Mouse (Mus musculus) thymus, adult 2 months (tissue): ENCODE measurements around the gene Psma5. TPM values are rescaled to one million over a fixed set of nuclear protein-coding genes. Genes with fewer than 3 reads are reported as not detected.

Source experiments
- DNase-seq: peaks from one replicate; pipeline ENCODE4 v3.0.0; 2021
- H3K27ac ChIP-seq: fragments of 200-500 bp; 2 replicates; pipeline ENCODE4 v1.5.1; 2012; ENCODE audit warnings: low read length, control low read depth; ENCODE audit not compliant: control insufficient read depth, insufficient read depth
- H3K27me3 ChIP-seq: fragments of 200-500 bp; 2 replicates; pipeline ENCODE4 v1.6.1; 2012; ENCODE audit warnings: mild to moderate bottlenecking, low read length, moderate library complexity, mixed read lengths; ENCODE audit not compliant: control insufficient read depth, insufficient read depth
- H3K36me3 ChIP-seq: fragments of 200-500 bp; 2 replicates; pipeline ENCODE4 v1.6.1; 2012; ENCODE audit warnings: mild to moderate bottlenecking, low read length, moderate library complexity; ENCODE audit not compliant: control insufficient read depth, insufficient read depth
- H3K4me1 ChIP-seq: fragments of 200-500 bp; replicated peaks from 2 replicates; pipeline ENCODE4 v1.6.1; 2012; ENCODE audit warnings: low read length; ENCODE audit not compliant: control insufficient read depth, insufficient read depth
- H3K4me3 ChIP-seq: fragments of 200-500 bp; 2 replicates; pipeline ENCODE4 v1.5.1; 2012; ENCODE audit warnings: mild to moderate bottlenecking, low read length, control low read depth, moderate library complexity; ENCODE audit not compliant: control insufficient read depth, insufficient read depth
- CTCF ChIP-seq: fragments of 200-500 bp; IDR thresholded peaks from 2 replicates; pipeline ENCODE4 v1.5.1; 2012; ENCODE audit warnings: mild to moderate bottlenecking, control low read depth, low read length, moderate library complexity, borderline replicate concordance; ENCODE audit not compliant: control insufficient read depth, poor library complexity, insufficient read depth; ENCODE audit errors: extremely low read depth
- POLR2A ChIP-seq: fragments of 200-500 bp; IDR thresholded peaks from 2 replicates; pipeline ENCODE4 v1.6.1; 2012; ENCODE audit warnings: mild to moderate bottlenecking, low read length, control low read depth, moderate library complexity; ENCODE audit not compliant: control insufficient read depth, poor library complexity, insufficient read depth; ENCODE audit errors: extremely low read depth
- WGBS: fragments of 180-500 bp; shearing (Covaris S2); methylation state at CpG from one replicate; pipeline ENCODE4 v1.1.7; 2018; 5-methylcytosine and 5-hydroxymethylcytosine counted together
- polyA plus RNA-seq: library from polyadenylated mRNA; depleted of rRNA; stranded (reverse); fragments of >200 nt; gene quantifications from 2 replicates; pipeline ENCODE4 v1.2.3, GENCODE M21; 2012

The Psma5 gene
- polyA plus RNA-seq, 1 experiment, result 71.3 TPM

- H3K27me3 ChIP-seq, result no peaks in the 10 kb centered on the region
- H3K27ac ChIP-seq, result no peak overlapping the region
- H3K36me3 ChIP-seq, result no peaks in the 10 kb centered on the region
- 73% methylated on average over 7 of the region's 7 CpGs for WGBS
- peaks cover 10% of the 10 kb centered on the region for H3K4me1 ChIP-seq
- DNase-seq, result no peak
- H3K4me3 ChIP-seq, result no peak overlapping the region
- TF ChIP-seq CTCF (no peak), POLR2A (no peak)
These were observed 41.2 kb downstream of the Psma5 start for GRCm38 (mm10) chr3:108297603-108298553.

GRCm38 (mm10) chr3:108300455-108301030, 43.8 kb downstream of the Psma5 start:
- peaks cover 10% of the 10 kb centered on the region for H3K4me1 ChIP-seq
- H3K36me3 ChIP-seq, result no peaks in the 10 kb centered on the region
- no peak for DNase-seq
- no peak overlapping the region for H3K27ac ChIP-seq
- no peaks in the 10 kb centered on the region for H3K27me3 ChIP-seq
- 65% methylated on average over 6 of the region's 6 CpGs for WGBS
- TF ChIP-seq POLR2A (no peak), CTCF (no peak)
- no peak overlapping the region for H3K4me3 ChIP-seq

- no peak overlapping the region for H3K27ac ChIP-seq
- no peak for DNase-seq
- no peak overlapping the region for H3K4me3 ChIP-seq
- no peak for TF ChIP-seq POLR2A
- no peak for TF ChIP-seq CTCF
- no peaks in the 10 kb centered on the region for H3K27me3 ChIP-seq
- H3K36me3 ChIP-seq, result no peaks in the 10 kb centered on the region
- WGBS, result over 99% methylated on average over 8 of the region's 8 CpGs
- no peaks in the 10 kb centered on the region for H3K4me1 ChIP-seq
These were observed 47.0 kb downstream of the Psma5 start for GRCm38 (mm10) chr3:108303683-108304082.

GRCm38 (mm10) chr3:108304747-108305146, 48.0 kb downstream of the Psma5 start:
- no peaks in the 10 kb centered on the region for H3K27me3 ChIP-seq
- WGBS, result 92% methylated on average over 4 of the region's 4 CpGs
- no peak for DNase-seq
- H3K4me3 ChIP-seq, result no peak overlapping the region
- H3K27ac ChIP-seq, result no peak overlapping the region
- TF ChIP-seq CTCF, result no peak
- TF ChIP-seq POLR2A, result no peak
- no peaks in the 10 kb centered on the region for H3K36me3 ChIP-seq
- no peaks in the 10 kb centered on the region for H3K4me1 ChIP-seq

GRCm38 (mm10) chr3:108306387-108306786, 49.7 kb downstream of the Psma5 start:
- H3K36me3 ChIP-seq, result no peaks in the 10 kb centered on the region
- 96% methylated on average over 3 of the region's 3 CpGs for WGBS
- no peaks in the 10 kb centered on the region for H3K4me1 ChIP-seq
- no peak overlapping the region for H3K4me3 ChIP-seq
- H3K27ac ChIP-seq, result no peak overlapping the region
- no peaks in the 10 kb centered on the region for H3K27me3 ChIP-seq
- no peak for TF ChIP-seq CTCF
- TF ChIP-seq POLR2A, result no peak
- no peak for DNase-seq

GRCm38 (mm10) chr3:108307485-108307884, 50.8 kb downstream of the Psma5 start:
- Histone ChIP-seq H3K36me3 (no peaks in the 10 kb centered on the region), H3K4me1 (no peaks in the 10 kb centered on the region), H3K27ac (no peak overlapping the region), H3K27me3 (no peaks in the 10 kb centered on the region), H3K4me3 (no peak overlapping the region)
- TF ChIP-seq POLR2A (no peak), CTCF (no peak)
- 95% methylated on average over 6 of the region's 6 CpGs for WGBS
- DNase-seq, result no peak
